Comparison of ENCODE assay signal across 16 mouse cellular contexts in the genomic region with DNA sequence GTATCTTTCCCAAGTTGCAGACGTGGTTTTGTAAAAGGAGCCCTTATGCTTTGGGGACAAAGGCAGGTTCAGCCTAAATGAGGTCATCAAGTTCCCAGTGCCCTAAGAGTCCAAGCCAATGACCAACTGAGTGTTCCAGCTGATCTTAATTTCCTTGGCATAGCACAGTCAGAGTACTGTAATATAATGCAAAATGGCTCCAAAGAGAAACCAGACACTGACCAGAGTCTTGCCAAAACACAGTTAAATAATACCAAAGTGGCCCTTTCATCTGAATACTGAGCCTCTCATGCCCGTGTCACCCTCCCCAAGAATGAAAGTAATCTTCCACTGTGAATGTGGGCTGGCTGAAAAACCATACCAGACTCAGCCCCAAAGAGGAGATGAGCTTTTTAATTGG. TPM values are rescaled to one million over a fixed set of nuclear protein-coding genes. Genes with fewer than 3 reads are reported as not detected.
DNase-seq lines count a peak whose midpoint lies in the region; ATAC-seq and TF ChIP-seq lines count a peak whose summit lies in the region.
"Had no signal": no experiment of that assay in that cellular context is flagged by ENCODE, and none has a peak within 500 bp of the region (broad histone marks: within the 10 kb centered on the region; RNA-seq: fewer than 3 reads in every experiment).

No protein-coding gene starts in this region.

- no peak overlapping the region for H3K9ac ChIP-seq in heart, embryonic 11.5 days (ENCODE audit: low read depth, low read length)
- no peak overlapping the region for H3K9ac ChIP-seq in liver, adult 2 months (ENCODE audit: low read depth, low read length)
- no peak overlapping the region for H3K9ac ChIP-seq in liver, embryonic 11.5 days (ENCODE audit: low read depth, low read length)
- no peak overlapping the region for H3K9ac ChIP-seq in embryonic facial prominence, embryonic 15.5 days
- H3K9ac ChIP-seq in stomach, postnatal 0 days (ENCODE audit: low read length): no peak overlapping the region
- H3K9ac ChIP-seq: forebrain, embryonic 15.5 days; hindbrain, embryonic 14.5 days; liver, embryonic 12.5 days had no signal

- peaks cover 15% of the 10 kb centered on the region; the same call in 1 of the 2 replicates for H3K79me2 ChIP-seq in liver, adult 2 months (ENCODE audit: control insufficient read depth, insufficient read depth, low read length)

- peaks cover 9% of the 10 kb centered on the region for H3K4me1 ChIP-seq in heart, embryonic 11.5 days (ENCODE audit: control insufficient read depth, insufficient read depth, low read length)
- peaks cover 33% of the 10 kb centered on the region for H3K4me1 ChIP-seq in liver, adult 2 months (ENCODE audit: control insufficient read depth, insufficient read depth, low read length)
- H3K4me1 ChIP-seq in liver, embryonic 11.5 days (replicated peaks; ENCODE audit: control insufficient read depth, insufficient read depth, low read length): no peaks in the 10 kb centered on the region
- no peaks in the 10 kb centered on the region for H3K4me1 ChIP-seq in embryonic facial prominence, embryonic 15.5 days
- H3K4me1 ChIP-seq in stomach, postnatal 0 days (replicated peaks; ENCODE audit: control insufficient read depth, insufficient read depth): no peaks in the 10 kb centered on the region
- H3K4me1 ChIP-seq: forebrain, embryonic 15.5 days; liver, embryonic 12.5 days had no signal

- no peak for TF ChIP-seq CTCF in liver, adult 2 months (IDR thresholded peaks at IDR 0.05; ENCODE audit: low read depth, low read length)
- no peak for TF ChIP-seq CTCF in stomach, postnatal 0 days (IDR thresholded peaks at IDR 0.05; ENCODE audit: low read depth)

- H3K36me3 ChIP-seq in heart, embryonic 11.5 days (ENCODE audit: control insufficient read depth, insufficient read depth, low read length): no peaks in the 10 kb centered on the region
- H3K36me3 ChIP-seq in liver, adult 2 months (ENCODE audit: control insufficient read depth, insufficient read depth, low read length): peaks cover 2% of the 10 kb centered on the region; the same call in 1 of the 2 replicates
- H3K36me3 ChIP-seq in liver, embryonic 11.5 days (ENCODE audit: control insufficient read depth, insufficient read depth, low read length): no peaks in the 10 kb centered on the region
- no peaks in the 10 kb centered on the region for H3K36me3 ChIP-seq in embryonic facial prominence, embryonic 15.5 days
- H3K36me3 ChIP-seq in stomach, postnatal 0 days (ENCODE audit: control insufficient read depth, insufficient read depth, low read length): no peaks in the 10 kb centered on the region
- H3K36me3 ChIP-seq: forebrain, embryonic 15.5 days; liver, embryonic 12.5 days had no signal

- H3K27me3 ChIP-seq in heart, embryonic 11.5 days (ENCODE audit: control insufficient read depth, insufficient read depth, low read length): no peaks in the 10 kb centered on the region
- H3K27me3 ChIP-seq in liver, adult 2 months (ENCODE audit: control insufficient read depth, insufficient read depth, low read length): no peaks in the 10 kb centered on the region
- no peaks in the 10 kb centered on the region for H3K27me3 ChIP-seq in liver, embryonic 11.5 days (replicated peaks; ENCODE audit: control insufficient read depth, insufficient read depth, low read length)
- no peaks in the 10 kb centered on the region for H3K27me3 ChIP-seq in embryonic facial prominence, embryonic 15.5 days
- H3K27me3 ChIP-seq in stomach, postnatal 0 days (ENCODE audit: control insufficient read depth, insufficient read depth, low read length): no peaks in the 10 kb centered on the region
- H3K27me3 ChIP-seq: forebrain, embryonic 15.5 days; liver, embryonic 12.5 days had no signal

- no peak for TF ChIP-seq POLR2A in liver, adult 2 months (IDR thresholded peaks at IDR 0.05; ENCODE audit: extremely low read depth, insufficient read depth, low read length)

- no peak for ATAC-seq in heart, embryonic 11.5 days (replicated peaks; ENCODE audit: insufficient number of reproducible peaks, low FRiP score, low TSS enrichment)
- no peak for ATAC-seq in liver, embryonic 11.5 days (replicated peaks; ENCODE audit: low FRiP score)
- 0 out of 2 replicates have a peak, but pooled peaks have one; percentile 19 for ATAC-seq in embryonic facial prominence, embryonic 15.5 days (ENCODE audit: insufficient number of reproducible peaks, low FRiP score, low TSS enrichment, low read depth)
- ATAC-seq in stomach, postnatal 0 days (ENCODE audit: low FRiP score, low TSS enrichment): 0 out of 2 replicates have a peak, but pooled peaks have one; percentile 35
- ATAC-seq: forebrain, embryonic 15.5 days; liver, embryonic 12.5 days had no signal

- no peak for TF ChIP-seq EP300 in stomach, postnatal 0 days (optimal IDR thresholded peaks at IDR 0.05)

- WGBS in heart, embryonic 11.5 days (ENCODE audit: insufficient replicate concordance): 51% methylated on average over 2 of the region's 2 CpGs
- WGBS in liver, adult 2 months: 14% methylated on average over 2 of the region's 2 CpGs
- 61% methylated on average over 2 of the region's 2 CpGs for WGBS in liver, embryonic 11.5 days
- WGBS in embryonic facial prominence, embryonic 15.5 days: 41% methylated on average over 2 of the region's 2 CpGs
- WGBS in stomach, postnatal 0 days: 67% methylated on average over 2 of the region's 2 CpGs

- peak overlapping the region; percentile 2; the same call in 1 of the 2 replicates for H3K4me2 ChIP-seq in heart, embryonic 11.5 days
- no peak overlapping the region for H3K4me2 ChIP-seq in liver, embryonic 11.5 days
- no peak overlapping the region for H3K4me2 ChIP-seq in embryonic facial prominence, embryonic 15.5 days (replicated peaks)
- H3K4me2 ChIP-seq in stomach, postnatal 0 days (replicated peaks; ENCODE audit: low read depth): no peak overlapping the region
- H3K4me2 ChIP-seq: forebrain, embryonic 15.5 days; hindbrain, embryonic 14.5 days; liver, embryonic 12.5 days had no signal

- H3K27ac ChIP-seq in heart, embryonic 11.5 days (ENCODE audit: low read depth, low read length): no peak overlapping the region
- H3K27ac ChIP-seq in liver, adult 2 months (replicated peaks; ENCODE audit: insufficient read depth, low read depth, low read length): peak overlapping the region; percentile 83
- no peak overlapping the region for H3K27ac ChIP-seq in liver, embryonic 11.5 days (ENCODE audit: low read depth, low read length)
- H3K27ac ChIP-seq in embryonic facial prominence, embryonic 15.5 days (replicated peaks): no peak overlapping the region
- no peak overlapping the region for H3K27ac ChIP-seq in stomach, postnatal 0 days (replicated peaks)
- H3K27ac ChIP-seq: forebrain, embryonic 15.5 days; hindbrain, embryonic 14.5 days; liver, embryonic 12.5 days had no signal

- intact Hi-C loops in heart, postnatal 36 days (cut with DNase I): no loop called here

- no peak overlapping the region for H3K4me3 ChIP-seq in heart, embryonic 11.5 days (ENCODE audit: low read depth, low read length)
- no peak overlapping the region for H3K4me3 ChIP-seq in liver, adult 2 months (ENCODE audit: insufficient read depth, low read depth, low read length)
- H3K4me3 ChIP-seq in liver, embryonic 11.5 days (ENCODE audit: low read depth, low read length): no peak overlapping the region
- no peak overlapping the region for H3K4me3 ChIP-seq in embryonic facial prominence, embryonic 15.5 days (replicated peaks)
- H3K4me3 ChIP-seq in stomach, postnatal 0 days (ENCODE audit: low read depth, low read length): no peak overlapping the region
- H3K4me3 ChIP-seq: forebrain, embryonic 15.5 days; liver, embryonic 12.5 days had no signal

- no peaks in the 10 kb centered on the region for H3K9me3 ChIP-seq in heart, embryonic 11.5 days (replicated peaks; ENCODE audit: control insufficient read depth, low read length)
- no peaks in the 10 kb centered on the region for H3K9me3 ChIP-seq in liver, embryonic 11.5 days (ENCODE audit: control insufficient read depth, low read length)
- H3K9me3 ChIP-seq in embryonic facial prominence, embryonic 15.5 days (replicated peaks): no peaks in the 10 kb centered on the region
- H3K9me3 ChIP-seq in stomach, postnatal 0 days (ENCODE audit: control insufficient read depth, low read length): no peaks in the 10 kb centered on the region
- H3K9me3 ChIP-seq: forebrain, embryonic 15.5 days; liver, embryonic 12.5 days had no signal

- no peak for DNase-seq in heart, postnatal 36 days
- peak; percentile 91 for DNase-seq in liver, adult 2 months (ENCODE audit: extremely low read depth, low read depth, low spot score)
- DNase-seq in liver, embryonic 11.5 days (ENCODE audit: low spot score): no peak
- no peak for DNase-seq in stomach, postnatal 0 days (ENCODE audit: low spot score)
- DNase-seq in left cerebral cortex, adult 8-10 months (ENCODE audit: low spot score in 2 of 2): no peak
- no peak for DNase-seq in kidney, postnatal 14 days
- DNase-seq: cerebellum, adult 9-10 months; gastrocnemius, postnatal 25 days; layer of hippocampus, adult 9-11 months had no signal

RNA-seq across cellular contexts. Expression of gene Grb14, which starts 17.4 kb away (rescaled TPM):
- 60.7 and 62.9 TPM in 2 replicates for polyA plus RNA-seq in heart, embryonic 11.5 days (2014; fragmentation: Nextera tagmentation; extraction: Ambion mirVana)
- 100 to 1,000 TPM; 184 to 233 TPM for total RNA-seq in heart, postnatal 36 days (2021)
- 43.8 and 47.6 TPM in 2 replicates for total RNA-seq in liver, adult 2 months (2014; rRNA removed)
- polyA plus RNA-seq in liver, adult 2 months (2012; rRNA removed): 16.1 and 17.6 TPM in 2 replicates
- polyA plus RNA-seq in liver, embryonic 11.5 days (2014; fragmentation: Nextera tagmentation; extraction: Ambion mirVana): 7.7 and 8.1 TPM in 2 replicates
- 10.2 and 12.5 TPM in 2 replicates for polyA plus RNA-seq in embryonic facial prominence, embryonic 15.5 days (2015; fragmentation: Nextera tagmentation; extraction: Ambion mirVana)
- polyA plus RNA-seq in stomach, postnatal 0 days (2015; fragmentation: Nextera tagmentation; extraction: Ambion mirVana): 12.2 and 13.1 TPM in 2 replicates
- total RNA-seq in left cerebral cortex, adult 8-10 months (2022): 10 to 100 TPM; 20.7 to 27.8 (median 23.3) TPM
- total RNA-seq: megakaryocyte-erythroid progenitor cell, adult 5-6 weeks; neutrophil, adult 5-6 weeks had no signal

Comparison
In these comparisons a context has a peak if more than half of its experiments do, and no peak if none do; other contexts are left out.
1. ATAC-seq: peak in embryonic facial prominence, embryonic 15.5 days (single experiment) and stomach, postnatal 0 days (single experiment); none in heart, embryonic 11.5 days (single experiment) and liver, embryonic 11.5 days (single experiment).